ENCODE assay signal across 8 mouse cellular contexts in genomic region chr5:113908592-113909441, GRCm38 (mm10). TPM values are rescaled to one million over a fixed set of nuclear protein-coding genes. Genes with fewer than 3 reads are reported as not detected.
A peak's percentile ranks its signal among the peaks of the same experiment; 100 is the strongest.
DNase-seq lines count a peak whose midpoint lies in the region; ATAC-seq and TF ChIP-seq lines count a peak whose summit lies in the region.

Gene Coro1c, minus strand, starts transcription at chr5:113908758.

- ATAC-seq in frontal cortex, adult (ENCODE audit: low TSS enrichment), result peak; percentile 64
- ATAC-seq in lung, postnatal 0 days, result peak; percentile 91

- peaks cover 56% of the 10 kb centered on the region for H3K4me1 ChIP-seq in hindbrain, embryonic 10.5 days (replicated peaks)
- peaks cover 11% of the 10 kb centered on the region; the same call in 1 of the 2 replicates for H3K4me1 ChIP-seq in lung, postnatal 0 days (ENCODE audit: insufficient read depth, low read depth, low read length)

- under 1% methylated on average over 68 of the region's 68 CpGs for WGBS in hindbrain, embryonic 10.5 days
- under 1% methylated on average over 38 of the region's 68 CpGs for WGBS in lung, postnatal 0 days

- H3K36me3 ChIP-seq in hindbrain, embryonic 10.5 days, result no peaks in the 10 kb centered on the region
- no peaks in the 10 kb centered on the region for H3K36me3 ChIP-seq in lung, postnatal 0 days (ENCODE audit: insufficient read depth, low read length)

- peak; percentile 85 for TF ChIP-seq CTCF in lung, postnatal 0 days (IDR thresholded peaks at IDR 0.05)

- TF ChIP-seq EP300 in lung, postnatal 0 days (IDR thresholded peaks at IDR 0.05), result no peak

- no peaks in the 10 kb centered on the region for H3K9me3 ChIP-seq in hindbrain, embryonic 10.5 days
- H3K9me3 ChIP-seq in lung, postnatal 0 days (ENCODE audit: low read length), result no peaks in the 10 kb centered on the region

- peak within 1 kb of the TSS; percentile 84 for H3K9ac ChIP-seq in lung, postnatal 0 days (replicated peaks; ENCODE audit: low read depth)

- H3K27ac ChIP-seq in hindbrain, embryonic 10.5 days, result peak within 1 kb of the TSS; percentile 97
- H3K27ac ChIP-seq in lung, postnatal 0 days (ENCODE audit: low read length), result peak within 1 kb of the TSS; percentile 98

- peak within 1 kb of the TSS; percentile 97 for H3K4me3 ChIP-seq in hindbrain, embryonic 10.5 days
- peak within 1 kb of the TSS; percentile 96 for H3K4me3 ChIP-seq in lung, postnatal 0 days (ENCODE audit: low read depth, low read length)

- peak within 1 kb of the TSS; percentile 88 for H3K4me2 ChIP-seq in lung, postnatal 0 days (replicated peaks; ENCODE audit: low read depth, low read length)

- DNase-seq in MN1 (ENCODE audit: low spot score), result peak; percentile 100
- peak; percentile 99 for DNase-seq in cerebellum, adult 9-10 months
- DNase-seq in hindbrain, embryonic 10.5 days (ENCODE audit: low spot score), result peak; percentile 99
- peak; percentile 98 for DNase-seq in layer of hippocampus, adult 9-11 months
- peak; percentile 98 for DNase-seq in lung, postnatal 0 days (ENCODE audit: low spot score)
- DNase-seq in ovary, postnatal 14 days (ENCODE audit: low spot score), result peak; percentile 100
- peak; percentile 99 for DNase-seq in thymus, postnatal 14 days

- no peaks in the 10 kb centered on the region for H3K27me3 ChIP-seq in hindbrain, embryonic 10.5 days (ENCODE audit: insufficient read depth, poor library complexity, severe bottlenecking)
- H3K27me3 ChIP-seq in lung, postnatal 0 days (replicated peaks; ENCODE audit: insufficient read depth, low read length), result no peaks in the 10 kb centered on the region

RNA-seq across cellular contexts. Expression of gene Coro1c, which starts in this region (rescaled TPM):
- polyA plus RNA-seq in hindbrain, embryonic 10.5 days (2016; fragmentation: Nextera tagmentation; extraction: Ambion mirVana), result 248 and 258 TPM in 2 replicates
- polyA plus RNA-seq in lung, postnatal 0 days (2015; fragmentation: Nextera tagmentation; extraction: Ambion mirVana), result 102 and 115 TPM in 2 replicates

Comparison
In these comparisons a context has a peak if more than half of its experiments do, and no peak if none do; other contexts are left out.
1. Peak in every context shown above with its lines: DNase-seq, ATAC-seq, H3K4me3 ChIP-seq and H3K27ac ChIP-seq.